Mouse (Mus musculus): ENCODE measurements at regions not wholly inside any gene's neighbourhood (a gene's known extent, or its start where the extent isn't known, plus 50 kb on each side); places are given as distances from the start of the nearest gene placed in this dataset.

DNA sequence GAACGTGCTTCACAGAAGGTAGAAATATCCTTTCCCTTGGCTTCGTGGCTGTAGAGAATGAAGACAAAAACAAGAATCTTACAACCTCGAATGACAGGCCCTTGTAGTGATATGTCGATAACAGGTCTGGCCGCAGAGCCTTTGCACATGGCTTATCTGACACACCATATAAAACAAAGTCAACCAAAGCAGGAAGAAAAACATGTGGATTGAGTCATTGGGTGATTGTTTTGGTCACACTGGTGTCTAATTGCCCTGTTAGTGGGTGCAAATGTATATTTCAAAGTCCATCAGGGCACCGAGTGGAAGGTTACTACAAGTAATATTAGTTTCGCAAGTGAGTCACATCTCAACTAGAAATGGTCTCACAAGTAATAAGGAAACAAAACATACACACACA, 569.9 kb upstream of the Itga1 start:
- no peak for DNase-seq

GRCm38 (mm10) chr13:115669516-115669915, 567.8 kb upstream of the Itga1 start:
- no peak for DNase-seq

GRCm38 (mm10) chr13:115655134-115655533, 553.4 kb upstream of the Itga1 start:
- no peak for DNase-seq

DNA sequence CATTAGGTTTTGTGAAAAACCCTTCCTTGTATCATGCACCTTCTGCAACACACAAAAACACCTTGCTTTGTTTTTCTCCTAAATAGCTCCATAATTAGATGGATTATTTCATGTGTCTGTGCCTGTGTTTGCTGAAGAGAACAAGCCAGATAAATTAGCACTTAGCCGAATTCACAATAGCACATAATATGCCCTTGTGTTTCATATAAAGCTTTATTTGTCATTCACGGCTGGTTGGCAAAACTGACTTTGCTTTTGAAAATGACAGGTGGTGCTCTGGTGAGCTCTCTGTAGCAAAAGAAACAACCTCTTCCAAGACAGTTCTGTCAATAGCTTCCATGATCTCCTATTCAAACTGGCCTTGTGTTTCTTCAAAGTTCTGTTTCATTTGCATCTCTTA, 551.2 kb upstream of the Itga1 start:
- no peak for DNase-seq

DNA sequence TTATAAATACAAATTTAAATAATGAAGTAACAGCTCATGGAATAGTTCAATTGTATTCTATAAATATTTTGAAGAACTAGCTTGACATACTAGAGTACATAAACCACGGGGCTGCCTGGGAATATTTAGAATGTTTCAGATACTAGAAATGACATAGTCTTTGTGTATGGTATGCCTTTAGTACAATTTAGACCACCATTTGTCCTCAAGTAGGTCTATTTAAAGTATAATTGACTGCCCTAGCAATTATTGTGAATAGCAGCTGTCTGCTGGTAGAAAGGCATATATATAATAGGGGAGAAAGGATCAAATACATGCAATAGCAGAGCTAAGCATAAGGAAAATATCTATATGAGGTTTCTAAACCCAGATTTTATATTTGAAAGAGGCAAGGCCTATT, 550.6 kb upstream of the Itga1 start:
- DNase-seq: no peak

DNA sequence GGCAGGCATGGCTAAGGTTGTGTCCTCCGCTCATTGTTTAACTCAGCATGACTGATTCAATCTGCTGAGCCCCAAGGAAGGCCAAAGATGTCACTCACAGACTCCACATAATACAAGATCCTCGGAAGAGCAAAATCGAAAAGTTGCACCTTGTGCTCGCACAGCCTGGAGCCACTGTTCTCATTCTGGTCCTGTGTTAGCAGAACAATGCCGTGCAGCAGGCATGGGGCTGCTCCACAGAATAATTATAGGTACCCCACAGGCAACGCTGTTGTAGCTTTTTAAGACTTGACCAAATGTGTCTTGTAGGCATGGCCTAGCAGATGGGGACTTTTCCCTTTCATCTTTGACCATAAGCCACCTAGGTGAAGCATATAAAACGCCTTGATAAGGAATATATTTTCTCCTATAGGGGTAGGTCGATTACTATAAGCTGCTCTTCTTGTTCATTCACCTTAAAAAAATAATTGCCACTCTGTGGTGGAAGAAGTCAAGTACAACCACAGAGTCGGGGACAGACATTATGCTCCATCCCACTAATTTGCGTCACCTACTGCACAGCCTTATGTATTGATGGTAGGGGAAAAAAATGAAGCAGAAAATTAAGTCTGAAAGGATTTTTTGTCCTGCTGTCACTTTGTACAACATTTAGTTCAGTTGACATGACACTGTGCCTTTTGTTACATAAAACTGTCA, 529.8 kb upstream of the Itga1 start:
- DNase-seq: no peak

- no peak for DNase-seq
These were observed 528.8 kb upstream of the Itga1 start for GRCm38 (mm10) chr13:115630603-115631002.

- DNase-seq: no peak
These were observed 511.4 kb upstream of the Itga1 start for GRCm38 (mm10) chr13:115613174-115613573.

- no peak for DNase-seq
These were observed 504.7 kb upstream of the Itga1 start for GRCm38 (mm10) chr13:115606441-115606840.

DNA sequence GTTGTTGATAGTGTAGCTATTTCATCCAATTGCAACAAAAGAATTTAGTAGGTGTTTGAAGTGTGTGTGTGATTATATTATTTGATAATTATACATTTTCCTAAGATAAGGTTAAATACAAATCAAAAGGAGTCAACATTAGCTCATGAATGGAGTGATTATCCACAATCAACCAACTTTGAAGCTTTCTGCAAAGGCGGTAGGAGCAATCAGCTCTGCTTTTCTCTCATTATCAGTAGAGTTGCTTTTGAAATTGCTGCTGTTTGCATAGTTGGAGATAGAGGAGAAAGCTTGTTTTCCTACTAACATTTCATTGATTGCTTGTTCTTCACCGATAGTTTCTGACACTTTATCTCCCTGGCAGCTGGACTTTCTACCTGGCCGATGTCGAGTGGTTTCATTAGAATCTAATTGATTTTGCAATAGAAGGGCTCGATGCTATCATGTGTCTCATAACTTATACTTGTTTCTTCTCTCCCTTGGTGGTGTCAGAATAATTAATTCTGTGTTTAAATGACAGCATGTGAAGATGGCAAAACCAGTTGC, 493.4 kb upstream of the Itga1 start:
- DNase-seq: no peak

DNA sequence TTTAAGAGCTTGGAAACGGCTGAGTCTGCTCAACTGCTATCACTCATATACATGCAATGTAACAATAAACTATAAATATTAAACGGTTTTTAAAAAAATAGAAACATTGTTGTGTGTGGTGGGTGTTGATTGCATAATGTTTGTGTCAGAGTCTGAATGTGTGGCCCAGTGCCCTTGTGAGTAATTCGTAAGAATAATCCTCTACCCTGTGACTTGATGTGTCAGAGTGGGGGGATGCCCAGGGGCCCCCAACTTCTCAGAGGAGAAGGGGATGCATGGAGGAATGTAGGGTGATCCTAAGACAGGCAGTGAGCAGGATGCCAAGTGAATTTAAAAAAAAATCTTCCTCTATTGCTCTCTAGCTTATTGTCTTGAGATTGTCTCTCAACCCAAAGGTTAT, 474.2 kb upstream of the Itga1 start:
- DNase-seq: no peak

DNA sequence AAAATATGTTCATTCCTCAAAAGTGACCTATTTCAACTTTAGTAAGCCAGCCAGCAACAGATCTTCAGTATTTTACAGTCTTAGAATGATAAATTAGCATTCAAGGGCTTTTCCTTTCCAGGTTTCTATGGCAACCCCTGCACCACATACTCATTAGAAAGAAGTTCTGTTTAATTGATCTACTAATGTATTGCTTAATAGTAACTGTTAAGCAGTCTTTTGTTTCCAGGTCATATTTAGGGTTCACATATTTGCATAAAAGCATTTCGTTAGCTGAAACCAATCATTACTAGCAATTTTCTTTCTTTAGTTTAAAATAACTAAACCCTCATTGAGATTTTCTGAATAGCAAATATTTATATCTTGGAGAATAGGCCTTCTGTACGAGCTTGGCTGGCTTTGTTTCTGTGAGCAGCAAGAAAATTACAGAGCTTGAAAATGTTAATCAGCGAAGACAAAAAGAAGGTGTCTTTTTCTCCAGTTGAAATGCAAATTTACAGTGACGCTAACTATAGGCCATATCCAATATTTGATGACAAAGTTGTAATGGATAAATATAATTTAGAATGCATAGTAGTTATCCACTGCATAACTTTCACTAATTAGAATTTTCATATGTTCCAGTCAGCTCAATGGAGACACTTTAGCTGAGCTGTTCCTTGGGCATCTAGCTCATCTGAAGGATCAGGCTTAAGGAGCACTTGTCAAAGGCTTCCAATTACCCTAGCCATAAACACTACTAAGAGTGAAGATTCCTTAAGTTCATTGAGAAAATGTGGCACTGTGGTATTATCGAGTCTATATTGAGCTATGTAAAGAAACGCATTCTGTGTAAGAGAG, 473.5 kb upstream of the Itga1 start:
- no peak for DNase-seq

GRCm38 (mm10) chr13:115541167-115541566, 439.4 kb upstream of the Itga1 start:
- no peak for DNase-seq

DNA sequence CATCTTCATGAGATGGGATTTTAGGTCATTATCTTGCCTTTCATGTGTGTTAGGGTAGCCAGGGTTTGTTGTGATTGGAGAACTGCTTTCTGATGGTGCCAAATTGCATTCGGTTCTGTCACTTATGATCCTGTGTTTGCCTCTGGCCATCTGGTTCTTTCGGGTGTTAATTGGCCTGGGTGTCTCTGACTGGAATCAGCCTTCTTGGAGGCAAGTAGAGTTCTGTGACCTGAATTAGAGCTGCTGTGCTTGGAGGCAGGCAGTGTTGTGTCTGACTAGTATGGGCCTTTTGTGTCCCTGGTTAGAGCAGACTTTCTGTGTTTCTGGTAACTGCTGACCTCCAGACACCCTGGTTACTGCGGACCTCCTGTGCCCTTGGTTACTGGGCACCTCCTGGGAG, 434.1 kb upstream of the Itga1 start:
- DNase-seq: no peak

DNA sequence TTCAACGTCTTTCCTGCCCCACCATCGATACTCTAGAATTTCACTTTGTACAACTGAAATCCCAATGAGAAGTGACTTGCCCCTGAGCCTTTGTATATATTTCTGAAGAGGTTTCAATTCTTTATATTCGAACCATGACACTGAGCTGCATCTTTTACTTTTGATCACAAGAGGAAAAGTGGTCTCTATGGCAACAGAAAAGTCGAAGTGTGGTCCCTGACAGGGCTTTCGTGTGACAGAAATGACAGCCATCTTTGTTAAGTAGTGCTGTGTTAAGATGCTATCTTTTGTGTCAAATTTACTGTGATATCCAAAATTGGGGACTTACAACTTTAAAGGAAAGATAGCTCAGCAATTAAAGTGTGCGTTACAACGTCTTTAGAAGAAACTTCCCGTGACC, 412.1 kb upstream of the Itga1 start:
- no peak for DNase-seq

DNA sequence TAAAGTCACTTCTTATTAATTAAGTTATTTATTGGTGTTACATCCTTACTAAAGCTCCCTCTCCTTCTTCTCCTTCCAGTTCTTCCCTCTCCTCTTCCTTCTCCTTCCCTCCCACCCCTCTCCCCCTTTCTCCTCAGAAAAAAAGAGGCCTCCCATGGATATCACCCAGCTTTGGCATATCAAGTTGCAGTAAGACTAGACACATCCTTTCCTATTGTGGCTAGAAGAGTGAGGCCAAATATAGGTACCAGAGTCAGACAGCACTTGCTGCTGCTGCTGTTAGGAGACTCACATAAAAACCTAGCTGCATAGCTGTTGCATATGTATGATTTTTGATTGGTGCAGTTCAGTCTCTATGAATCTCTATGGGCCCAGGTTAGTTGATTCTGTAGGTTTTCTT, 410.4 kb upstream of the Itga1 start:
- no peak for DNase-seq

DNA sequence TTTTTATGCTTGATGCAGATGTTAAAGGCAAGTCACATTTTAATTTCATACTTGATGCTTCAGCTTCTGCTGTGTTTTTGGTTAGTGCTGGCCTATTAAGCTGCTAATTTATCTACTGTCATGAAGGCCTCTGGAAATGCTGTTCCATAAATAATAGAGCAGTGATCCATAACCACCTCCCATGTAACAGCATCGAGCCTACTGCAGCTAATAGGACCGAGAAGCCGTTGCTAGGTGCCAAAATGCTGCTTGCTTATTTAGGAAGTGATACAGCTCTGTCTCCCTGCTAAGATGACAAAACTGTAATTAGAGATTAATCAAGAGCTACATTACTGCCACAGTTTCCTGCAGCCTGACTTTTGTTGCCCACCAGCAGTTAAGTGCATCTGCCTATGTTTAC, 406.9 kb upstream of the Itga1 start:
- no peak for DNase-seq

DNA sequence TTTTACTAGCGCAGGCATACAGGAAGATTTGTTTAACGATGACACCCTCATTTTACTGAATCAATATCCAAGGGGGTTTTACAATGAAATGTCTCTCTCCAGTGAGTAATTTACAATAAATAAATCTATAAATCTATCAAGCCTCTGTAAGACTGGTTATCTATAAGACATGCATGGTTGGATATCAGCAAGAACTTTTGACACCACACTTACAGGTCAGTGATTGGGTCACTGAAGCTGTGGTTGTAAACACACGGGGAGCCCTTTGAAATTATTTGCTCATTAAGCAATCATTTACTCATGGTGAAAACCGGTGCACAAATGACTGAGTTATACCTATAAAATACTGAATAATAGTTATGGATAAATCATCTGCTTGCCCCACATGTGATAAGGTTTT, 392.6 kb upstream of the Itga1 start:
- DNase-seq: no peak

DNA sequence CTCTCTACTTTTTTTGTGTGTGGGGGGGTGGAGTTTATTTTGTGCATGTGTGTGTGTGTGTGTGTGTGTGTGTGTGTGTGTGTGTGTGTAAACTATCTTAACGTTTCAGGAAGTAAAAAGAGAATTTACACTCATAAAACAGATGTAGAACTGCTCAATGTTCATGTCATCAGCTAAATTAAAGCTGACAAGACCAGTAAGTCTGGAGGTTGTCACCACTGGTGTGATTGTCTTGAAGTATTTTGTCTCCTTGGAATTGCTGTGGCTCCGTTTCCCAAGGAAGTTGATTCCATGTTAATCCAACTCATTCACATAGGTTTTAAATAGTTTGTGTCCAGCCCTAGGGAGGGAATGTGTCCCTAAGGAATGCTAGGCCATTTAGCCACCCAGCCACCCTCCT, 374.1 kb upstream of the Itga1 start:
- DNase-seq: no peak

- no peak for DNase-seq
These were observed 363.9 kb upstream of the Itga1 start for GRCm38 (mm10) chr13:115465689-115466088.

DNA sequence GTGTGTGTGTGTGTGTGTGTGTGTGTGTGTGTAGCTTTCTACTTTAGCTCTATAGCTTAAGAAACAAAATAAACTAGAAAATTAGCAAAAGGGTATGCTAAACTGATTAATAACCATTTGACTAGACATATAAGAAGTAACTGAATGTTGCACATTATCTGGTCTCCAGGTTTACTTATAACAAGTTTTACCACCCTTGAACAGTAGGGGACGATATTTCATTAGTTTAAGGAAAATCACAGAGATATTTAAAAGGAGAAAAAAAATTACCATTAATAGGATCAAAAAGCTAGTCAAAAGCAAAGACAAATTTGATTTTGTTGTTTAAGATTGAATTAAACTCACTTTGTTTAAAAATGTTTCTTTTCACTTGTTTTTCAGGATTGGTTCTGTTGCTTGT, 349.5 kb upstream of the Itga1 start:
- no peak for DNase-seq

DNA sequence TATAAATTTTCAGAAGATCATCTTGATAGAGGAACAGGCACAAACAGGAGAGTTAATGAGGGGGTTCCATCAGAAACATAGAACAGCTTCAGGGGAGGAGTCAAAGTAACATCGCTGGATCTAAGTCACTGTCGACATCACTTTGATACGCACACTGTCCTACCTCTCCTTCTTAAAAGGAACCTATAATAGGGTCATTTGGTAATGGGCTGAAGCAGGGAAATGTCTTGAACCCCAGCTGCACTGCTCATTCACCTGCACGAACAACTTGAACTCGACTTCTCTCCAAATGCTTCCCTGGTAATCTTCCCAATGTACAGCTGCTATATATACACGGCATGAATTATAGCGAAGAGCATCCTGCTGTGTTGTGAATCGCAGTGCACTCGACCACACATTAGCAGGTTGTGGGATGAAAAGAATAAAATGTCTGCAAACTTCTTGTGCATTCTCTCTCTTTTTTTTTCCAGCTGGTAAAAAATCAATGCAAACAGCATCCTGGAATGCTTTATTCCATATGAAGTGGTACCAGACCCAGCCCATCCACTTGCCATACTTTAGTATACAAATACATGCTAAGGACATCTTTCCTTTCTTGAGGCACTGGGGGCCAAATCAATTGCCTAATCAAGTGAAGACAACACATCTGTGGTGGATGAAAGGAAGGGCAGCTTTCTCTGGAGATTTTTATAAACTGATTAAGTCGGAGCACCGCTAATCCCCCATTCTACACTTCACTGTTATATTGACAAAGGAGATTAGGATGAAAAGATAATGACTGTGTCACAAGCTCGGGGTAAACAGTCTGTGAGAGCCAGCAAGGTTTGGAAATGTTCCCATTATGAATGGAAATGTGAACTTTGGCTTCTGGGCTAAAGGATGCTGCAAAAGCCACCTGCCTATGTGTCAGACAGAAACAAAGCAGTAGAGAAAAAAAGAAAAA, 325.6 kb upstream of the Itga1 start:
- no peak for DNase-seq
